Mouse (Mus musculus) stomach, postnatal 0 days (tissue): Measurements from ENCODE around the gene Mrpl58.

Experiments
- CTCF ChIP-seq: IDR thresholded peaks from 2 replicates; pipeline ENCODE4 v1.5.1; 2016; ENCODE audit warnings: antibody characterized with exemption, low read depth, mild to moderate bottlenecking, moderate library complexity
- EP300 ChIP-seq: optimal IDR thresholded peaks from 2 replicates; pipeline ENCODE3; 2016; ENCODE audit warnings: antibody characterized with exemption

DNA sequence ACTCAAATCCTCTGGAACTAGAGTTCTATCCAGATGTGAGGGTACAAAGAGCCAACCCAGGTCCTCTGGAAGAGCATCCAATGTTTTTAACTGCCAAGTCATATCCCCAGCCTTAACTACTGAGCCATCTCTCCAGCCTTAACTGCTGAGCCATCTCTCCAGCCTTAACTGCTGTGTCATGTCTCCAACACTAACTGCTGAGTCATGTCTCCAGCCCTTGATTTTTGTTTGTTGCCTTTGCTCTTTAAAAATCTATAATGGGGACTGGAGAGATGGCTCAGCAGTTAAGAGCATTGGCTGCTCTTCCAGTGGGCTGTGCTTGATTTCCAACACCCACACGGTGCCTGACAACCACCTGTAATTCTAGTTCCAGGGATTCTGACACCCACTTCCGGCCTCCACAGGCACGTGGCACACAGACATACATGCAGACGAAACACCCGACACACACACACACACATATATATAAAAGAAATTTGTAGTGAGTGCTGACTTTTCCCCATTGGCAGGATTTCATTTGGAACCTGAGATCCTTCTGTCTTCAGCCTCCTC lies 34.1 kb downstream of the Mrpl58 start:
- TF ChIP-seq CTCF = no peak
- no peak for TF ChIP-seq EP300
